Mouse (Mus musculus): ENCODE results near the gene Dnah3. TPM values are rescaled to one million over a fixed set of nuclear protein-coding genes. Genes with fewer than 3 reads are reported as not detected.

Gene Dnah3
- polyA plus RNA-seq, 1 experiment from 2014 or later: 0.40 TPM

- Histone ChIP-seq H3K36me3 (no peaks in the 10 kb centered on the region), H3K4me3 (no peak overlapping the region), H3K9me3 (no peaks in the 10 kb centered on the region), H3K4me2 (no peak overlapping the region), H3K27ac (no peak overlapping the region), H3K4me1 (no peaks in the 10 kb centered on the region), H3K9ac (no peak overlapping the region), H3K27me3 (no peaks in the 10 kb centered on the region)
- 41% methylated on average over 2 of the region's 2 CpGs for WGBS
- ATAC-seq (ENCODE audit: borderline replicate concordance, extremely low read depth, low FRiP score, low TSS enrichment): no peak
These were observed 166.2 kb downstream of the Dnah3 start for GRCm38 (mm10) chr7:119928783-119929440.

GRCm38 (mm10) chr7:119921054-119921453 is 174.0 kb downstream of the Dnah3 start:
- Histone ChIP-seq H3K9ac (no peak overlapping the region), H3K9me3 (no peaks in the 10 kb centered on the region), H3K4me1 (no peaks in the 10 kb centered on the region), H3K4me3 (no peak overlapping the region), H3K36me3 (no peaks in the 10 kb centered on the region), H3K27me3 (no peaks in the 10 kb centered on the region), H3K27ac (no peak overlapping the region), H3K4me2 (no peak overlapping the region)
- no peak for ATAC-seq (ENCODE audit: borderline replicate concordance, extremely low read depth, low FRiP score, low TSS enrichment)
- 73% methylated on average over 4 of the region's 4 CpGs for WGBS

- Histone ChIP-seq H3K27ac (no peak overlapping the region), H3K36me3 (no peaks in the 10 kb centered on the region), H3K27me3 (no peaks in the 10 kb centered on the region), H3K4me3 (no peak overlapping the region), H3K4me2 (no peak overlapping the region), H3K4me1 (no peaks in the 10 kb centered on the region), H3K9me3 (no peaks in the 10 kb centered on the region), H3K9ac (no peak overlapping the region)
- ATAC-seq (ENCODE audit: borderline replicate concordance, extremely low read depth, low FRiP score, low TSS enrichment): no peak
- WGBS: 30% methylated on average over 2 of the region's 2 CpGs
These were observed 174.6 kb downstream of the Dnah3 start for GRCm38 (mm10) chr7:119920457-119920856.

- Histone ChIP-seq H3K4me3 (no peak overlapping the region), H3K27ac (no peak overlapping the region), H3K9me3 (no peaks in the 10 kb centered on the region), H3K36me3 (no peaks in the 10 kb centered on the region), H3K4me2 (no peak overlapping the region), H3K9ac (no peak overlapping the region), H3K27me3 (no peaks in the 10 kb centered on the region), H3K4me1 (no peaks in the 10 kb centered on the region)
- WGBS: 65% methylated on average over 3 of the region's 3 CpGs
- ATAC-seq (ENCODE audit: borderline replicate concordance, extremely low read depth, low FRiP score, low TSS enrichment): no peak
These were observed 183.4 kb downstream of the Dnah3 start for GRCm38 (mm10) chr7:119911727-119912126.

GRCm38 (mm10) chr7:119906523-119907215 is 188.4 kb downstream of the Dnah3 start:
- H3K4me3 ChIP-seq: no peak overlapping the region
- ATAC-seq (ENCODE audit: borderline replicate concordance, extremely low read depth, low FRiP score, low TSS enrichment): no peak
- no peaks in the 10 kb centered on the region for H3K4me1 ChIP-seq
- H3K27me3 ChIP-seq: no peaks in the 10 kb centered on the region
- no peaks in the 10 kb centered on the region for H3K9me3 ChIP-seq
- H3K9ac ChIP-seq: no peak overlapping the region
- H3K4me2 ChIP-seq: no peak overlapping the region
- no peaks in the 10 kb centered on the region for H3K36me3 ChIP-seq
- WGBS: 89% methylated on average over 3 of the region's 3 CpGs
- no peak overlapping the region for H3K27ac ChIP-seq

- H3K9ac ChIP-seq: no peak overlapping the region
- no peak for ATAC-seq (ENCODE audit: borderline replicate concordance, extremely low read depth, low FRiP score, low TSS enrichment)
- 39% methylated on average over 3 of the region's 3 CpGs for WGBS
These were observed 195.6 kb downstream of the Dnah3 start for GRCm38 (mm10) chr7:119899386-119900057.

GRCm38 (mm10) chr7:119898247-119898856 is 196.7 kb downstream of the Dnah3 start:
- Histone ChIP-seq H3K4me1 (peaks cover 24% of the 10 kb centered on the region), H3K9ac (no peak overlapping the region), H3K36me3 (no peaks in the 10 kb centered on the region), H3K4me2 (no peak overlapping the region), H3K27me3 (no peaks in the 10 kb centered on the region), H3K4me3 (no peak overlapping the region), H3K9me3 (no peaks in the 10 kb centered on the region), H3K27ac (no peak overlapping the region)
- WGBS: 43% methylated on average over 1 of the region's 1 CpGs
- ATAC-seq (ENCODE audit: borderline replicate concordance, extremely low read depth, low FRiP score, low TSS enrichment): no peak

More at GRCm38 (mm10) chr7:119899386-119900057, 195.6 kb downstream of the Dnah3 start:
- Histone ChIP-seq H3K4me3 (no peak overlapping the region), H3K4me2 (no peak overlapping the region), H3K9me3 (no peaks in the 10 kb centered on the region), H3K27me3 (no peaks in the 10 kb centered on the region), H3K36me3 (no peaks in the 10 kb centered on the region), H3K27ac (no peak overlapping the region), H3K4me1 (peaks cover 12% of the 10 kb centered on the region)

GRCm38 (mm10) chr7:119897521-119898109 is 197.5 kb downstream of the Dnah3 start:
- Histone ChIP-seq H3K27me3 (no peaks in the 10 kb centered on the region), H3K36me3 (no peaks in the 10 kb centered on the region), H3K4me2 (no peak overlapping the region), H3K4me3 (no peak overlapping the region), H3K9me3 (no peaks in the 10 kb centered on the region), H3K4me1 (peaks cover 27% of the 10 kb centered on the region), H3K9ac (no peak overlapping the region), H3K27ac (no peak overlapping the region)
- no peak for ATAC-seq (ENCODE audit: borderline replicate concordance, extremely low read depth, low FRiP score, low TSS enrichment)
- whole genome bisulfite sequencing: 88% methylated on average over 8 of the region's 8 CpGs

- Histone ChIP-seq H3K4me3 (peak within 1 kb of the TSS; percentile 80), H3K4me1 (peaks cover 27% of the 10 kb centered on the region), H3K27ac (peak within 1 kb of the TSS; percentile 97), H3K4me2 (peak within 1 kb of the TSS; percentile 81), H3K36me3 (no peaks in the 10 kb centered on the region), H3K27me3 (no peaks in the 10 kb centered on the region), H3K9me3 (no peaks in the 10 kb centered on the region), H3K9ac (peak within 1 kb of the TSS; percentile 81)
- ATAC-seq (ENCODE audit: borderline replicate concordance, extremely low read depth, low FRiP score, low TSS enrichment): peak; percentile 99
- whole genome bisulfite sequencing: under 1% methylated on average over 63 of the region's 63 CpGs
These were observed 199.2 kb downstream of the Dnah3 start, which contains the start of the genes Lyrm1 and Dcun1d3 for GRCm38 (mm10) chr7:119895639-119896512. Gene Lyrm1, plus strand, starts transcription at chr7:119895861. Gene Dcun1d3, minus strand, starts transcription at chr7:119896298.

GRCm38 (mm10) chr7:119894818-119895544 is 200.1 kb downstream of the Dnah3 start:
- 1% methylated on average over 15 of the region's 15 CpGs for WGBS
- no peaks in the 10 kb centered on the region for H3K9me3 ChIP-seq
- peak overlapping the region; percentile 81 for H3K9ac ChIP-seq

More at GRCm38 (mm10) chr7:119894818-119895544, 200.1 kb downstream of the Dnah3 start:
- Histone ChIP-seq H3K4me1 (peaks cover 27% of the 10 kb centered on the region), H3K27me3 (no peaks in the 10 kb centered on the region), H3K4me2 (peak overlapping the region; percentile 81), H3K27ac (peak overlapping the region; percentile 97), H3K36me3 (no peaks in the 10 kb centered on the region), H3K4me3 (peak overlapping the region; percentile 80)
- ATAC-seq (ENCODE audit: borderline replicate concordance, extremely low read depth, low FRiP score, low TSS enrichment): peak; percentile 47

Measured in lung, embryonic 15.5 days (tissue).